Mouse (Mus musculus): ENCODE measurements at regions not wholly inside any gene's neighbourhood (a gene's known extent, or its start where the extent isn't known, plus 50 kb on each side); places are given as distances from the start of the nearest gene placed in this dataset.

- DNase-seq, result no peak
- H3K36me3 ChIP-seq (ENCODE audit: control insufficient read depth, insufficient read depth, low read length), result no peaks in the 10 kb centered on the region
- TF ChIP-seq POLR2A (IDR thresholded peaks at IDR 0.05; ENCODE audit: low read depth, low read length) (no peak), CTCF (conservative IDR thresholded peaks at IDR 0.05; ENCODE audit: insufficient read depth, insufficient read length, low read depth, low read length) (no peak)
- H3K4me1 ChIP-seq (ENCODE audit: control insufficient read depth, insufficient read depth, low read length), result no peaks in the 10 kb centered on the region
- no peaks in the 10 kb centered on the region for H3K27me3 ChIP-seq (replicated peaks; ENCODE audit: control insufficient read depth, insufficient read depth, low read length)
- H3K4me3 ChIP-seq (ENCODE audit: insufficient read depth, low read depth, low read length), result no peak overlapping the region
- WGBS, result 35% methylated on average over 13 of the region's 13 CpGs
- H3K27ac ChIP-seq (ENCODE audit: insufficient read depth, low read depth, low read length), result no peak overlapping the region
Measured at GRCm38 (mm10) chr8:87189791-87190385, 282.5 kb downstream of the Cbln1 start.

GRCm38 (mm10) chr8:87182888-87183287 lies 289.5 kb downstream of the Cbln1 start:
- Histone ChIP-seq H3K4me1 (ENCODE audit: control insufficient read depth, insufficient read depth, low read length) (no peaks in the 10 kb centered on the region), H3K36me3 (ENCODE audit: control insufficient read depth, insufficient read depth, low read length) (no peaks in the 10 kb centered on the region), H3K27me3 (replicated peaks; ENCODE audit: control insufficient read depth, insufficient read depth, low read length) (no peaks in the 10 kb centered on the region), H3K4me3 (ENCODE audit: insufficient read depth, low read depth, low read length) (no peak overlapping the region), H3K27ac (ENCODE audit: insufficient read depth, low read depth, low read length) (no peak overlapping the region)
- DNase-seq, result no peak
- no peak for TF ChIP-seq POLR2A (IDR thresholded peaks at IDR 0.05; ENCODE audit: low read depth, low read length)
- no peak for TF ChIP-seq CTCF (conservative IDR thresholded peaks at IDR 0.05; ENCODE audit: insufficient read depth, insufficient read length, low read depth, low read length)
- 49% methylated on average over 4 of the region's 4 CpGs for WGBS

GRCm38 (mm10) chr8:87178561-87178960 lies 293.5 kb upstream of the N4bp1 start:
- H3K4me1 ChIP-seq (ENCODE audit: control insufficient read depth, insufficient read depth, low read length), result no peaks in the 10 kb centered on the region
- WGBS, result 76% methylated on average over 4 of the region's 4 CpGs
- no peak for TF ChIP-seq POLR2A (IDR thresholded peaks at IDR 0.05; ENCODE audit: low read depth, low read length)
- no peak for TF ChIP-seq CTCF (conservative IDR thresholded peaks at IDR 0.05; ENCODE audit: insufficient read depth, insufficient read length, low read depth, low read length)
- no peak overlapping the region for H3K4me3 ChIP-seq (ENCODE audit: insufficient read depth, low read depth, low read length)
- DNase-seq, result no peak
- no peaks in the 10 kb centered on the region for H3K36me3 ChIP-seq (ENCODE audit: control insufficient read depth, insufficient read depth, low read length)
- no peaks in the 10 kb centered on the region for H3K27me3 ChIP-seq (replicated peaks; ENCODE audit: control insufficient read depth, insufficient read depth, low read length)
- no peak overlapping the region for H3K27ac ChIP-seq (ENCODE audit: insufficient read depth, low read depth, low read length)

- Histone ChIP-seq H3K27ac (ENCODE audit: insufficient read depth, low read depth, low read length) (no peak overlapping the region), H3K4me3 (ENCODE audit: insufficient read depth, low read depth, low read length) (no peak overlapping the region), H3K4me1 (ENCODE audit: control insufficient read depth, insufficient read depth, low read length) (no peaks in the 10 kb centered on the region), H3K36me3 (ENCODE audit: control insufficient read depth, insufficient read depth, low read length) (no peaks in the 10 kb centered on the region), H3K27me3 (replicated peaks; ENCODE audit: control insufficient read depth, insufficient read depth, low read length) (no peaks in the 10 kb centered on the region)
- DNase-seq, result no peak
- TF ChIP-seq CTCF (conservative IDR thresholded peaks at IDR 0.05; ENCODE audit: insufficient read depth, insufficient read length, low read depth, low read length) (no peak), POLR2A (IDR thresholded peaks at IDR 0.05; ENCODE audit: low read depth, low read length) (no peak)
- 83% methylated on average over 6 of the region's 6 CpGs for WGBS
Measured at GRCm38 (mm10) chr8:87177620-87178019, 292.6 kb upstream of the N4bp1 start.

GRCm38 (mm10) chr8:87175097-87175496 lies 290.0 kb upstream of the N4bp1 start:
- Histone ChIP-seq H3K27me3 (replicated peaks; ENCODE audit: control insufficient read depth, insufficient read depth, low read length) (no peaks in the 10 kb centered on the region), H3K36me3 (ENCODE audit: control insufficient read depth, insufficient read depth, low read length) (no peaks in the 10 kb centered on the region), H3K4me1 (ENCODE audit: control insufficient read depth, insufficient read depth, low read length) (no peaks in the 10 kb centered on the region), H3K4me3 (ENCODE audit: insufficient read depth, low read depth, low read length) (no peak overlapping the region), H3K27ac (ENCODE audit: insufficient read depth, low read depth, low read length) (no peak overlapping the region)
- DNase-seq, result no peak
- TF ChIP-seq CTCF (conservative IDR thresholded peaks at IDR 0.05; ENCODE audit: insufficient read depth, insufficient read length, low read depth, low read length), result no peak
- no peak for TF ChIP-seq POLR2A (IDR thresholded peaks at IDR 0.05; ENCODE audit: low read depth, low read length)

GRCm38 (mm10) chr8:87173720-87174119 lies 288.7 kb upstream of the N4bp1 start:
- no peak for DNase-seq
- H3K4me1 ChIP-seq (ENCODE audit: control insufficient read depth, insufficient read depth, low read length), result no peaks in the 10 kb centered on the region

GRCm38 (mm10) chr8:87166771-87167170 lies 281.7 kb upstream of the N4bp1 start:
- WGBS, result 74% methylated on average over 1 of the region's 1 CpGs
- Histone ChIP-seq H3K36me3 (ENCODE audit: control insufficient read depth, insufficient read depth, low read length) (no peaks in the 10 kb centered on the region), H3K27ac (ENCODE audit: insufficient read depth, low read depth, low read length) (no peak overlapping the region), H3K4me3 (ENCODE audit: insufficient read depth, low read depth, low read length) (no peak overlapping the region), H3K4me1 (ENCODE audit: control insufficient read depth, insufficient read depth, low read length) (no peaks in the 10 kb centered on the region), H3K27me3 (replicated peaks; ENCODE audit: control insufficient read depth, insufficient read depth, low read length) (no peaks in the 10 kb centered on the region)
- TF ChIP-seq CTCF (conservative IDR thresholded peaks at IDR 0.05; ENCODE audit: insufficient read depth, insufficient read length, low read depth, low read length) (no peak), POLR2A (IDR thresholded peaks at IDR 0.05; ENCODE audit: low read depth, low read length) (no peak)
- DNase-seq, result no peak

More at GRCm38 (mm10) chr8:87173720-87174119, 288.7 kb upstream of the N4bp1 start:
- H3K27ac ChIP-seq (ENCODE audit: insufficient read depth, low read depth, low read length), result no peak overlapping the region
- no peak overlapping the region for H3K4me3 ChIP-seq (ENCODE audit: insufficient read depth, low read depth, low read length)
- H3K27me3 ChIP-seq (replicated peaks; ENCODE audit: control insufficient read depth, insufficient read depth, low read length), result no peaks in the 10 kb centered on the region
- TF ChIP-seq CTCF (conservative IDR thresholded peaks at IDR 0.05; ENCODE audit: insufficient read depth, insufficient read length, low read depth, low read length) (no peak), POLR2A (IDR thresholded peaks at IDR 0.05; ENCODE audit: low read depth, low read length) (no peak)
- no peaks in the 10 kb centered on the region for H3K36me3 ChIP-seq (ENCODE audit: control insufficient read depth, insufficient read depth, low read length)
